Mouse (Mus musculus): Measurements from ENCODE around the gene Baz1b.

Gene Baz1b

GRCm38 (mm10) chr5:135186621-135187348 is at the start of gene Baz1b:
Gene Baz1b, plus strand, starts transcription at chr5:135187264.
- peak; percentile 92 for DNase-seq (ENCODE audit: low read depth, low spot score)

- no peak for DNase-seq (ENCODE audit: low read depth, low spot score)
These were observed 47.2 kb upstream of the Baz1b start for GRCm38 (mm10) chr5:135139881-135140280.

- no peak for DNase-seq (ENCODE audit: low read depth, low spot score)
These were observed 42.6 kb upstream of the Baz1b start for GRCm38 (mm10) chr5:135144469-135144868.

GRCm38 (mm10) chr5:135145532-135145931 is 41.5 kb upstream of the Baz1b start:
- DNase-seq (ENCODE audit: low read depth, low spot score): no peak

- no peak for DNase-seq (ENCODE audit: low read depth, low spot score)
These were observed 41.1 kb upstream of the Baz1b start for GRCm38 (mm10) chr5:135145955-135146354.

GRCm38 (mm10) chr5:135148715-135149052 is 38.4 kb upstream of the Baz1b start:
- no peak for DNase-seq (ENCODE audit: low read depth, low spot score)

- DNase-seq (ENCODE audit: low read depth, low spot score): peak; percentile 98
These were observed 37.8 kb upstream of the Baz1b start, which contains the start of gene Tbl2 for GRCm38 (mm10) chr5:135149053-135149819. Gene Tbl2, plus strand, starts transcription at chr5:135149657.

GRCm38 (mm10) chr5:135149820-135150178 is 37.3 kb upstream of the Baz1b start:
- no peak for DNase-seq (ENCODE audit: low read depth, low spot score)

GRCm38 (mm10) chr5:135156496-135156895 is 30.6 kb upstream of the Baz1b start:
- no peak for DNase-seq (ENCODE audit: low read depth, low spot score)

- no peak for DNase-seq (ENCODE audit: low read depth, low spot score)
These were observed 25.8 kb upstream of the Baz1b start for GRCm38 (mm10) chr5:135161221-135161620.

- no peak for DNase-seq (ENCODE audit: low read depth, low spot score)
These were observed 25.4 kb upstream of the Baz1b start for GRCm38 (mm10) chr5:135161650-135162049.

GRCm38 (mm10) chr5:135162361-135162760 is 24.7 kb upstream of the Baz1b start:
- DNase-seq (ENCODE audit: low read depth, low spot score): no peak

- no peak for DNase-seq (ENCODE audit: low read depth, low spot score)
These were observed 24.2 kb upstream of the Baz1b start for GRCm38 (mm10) chr5:135162821-135163220.

- DNase-seq (ENCODE audit: low read depth, low spot score): no peak
These were observed 20.2 kb upstream of the Baz1b start for GRCm38 (mm10) chr5:135166909-135167308.

- no peak for DNase-seq (ENCODE audit: low read depth, low spot score)
These were observed 19.6 kb upstream of the Baz1b start for GRCm38 (mm10) chr5:135167469-135167868.

- peak; percentile 93 for DNase-seq (ENCODE audit: low read depth, low spot score)
These were observed 18.7 kb upstream of the Baz1b start, which contains the start of gene Bcl7b for GRCm38 (mm10) chr5:135168063-135169062. Gene Bcl7b, plus strand, starts transcription at chr5:135168283.

- DNase-seq (ENCODE audit: low read depth, low spot score): no peak
These were observed 17.6 kb upstream of the Baz1b start for GRCm38 (mm10) chr5:135169479-135169878.

- DNase-seq (ENCODE audit: low read depth, low spot score): no peak
These were observed 15.3 kb upstream of the Baz1b start for GRCm38 (mm10) chr5:135171688-135172220.

GRCm38 (mm10) chr5:135172986-135173385 is 14.1 kb upstream of the Baz1b start:
- no peak for DNase-seq (ENCODE audit: low read depth, low spot score)

GRCm38 (mm10) chr5:135175086-135175485 is 12.0 kb upstream of the Baz1b start:
- DNase-seq (ENCODE audit: low read depth, low spot score): no peak

GRCm38 (mm10) chr5:135178523-135178922 is 8.5 kb upstream of the Baz1b start:
- no peak for DNase-seq (ENCODE audit: low read depth, low spot score)
